Mouse (Mus musculus) macrophage (primary cell): ENCODE data around the gene Gabarap. TPM values are rescaled to one million over a fixed set of nuclear protein-coding genes. Genes with fewer than 3 reads are reported as not detected.

Experiments
- H3K27ac ChIP-seq: fragments of 350-480 bp; formaldehyde crosslinking; 2 replicates; pipeline ENCODE4 v1.9.0; 2021
- H3K36me3 ChIP-seq: fragments of 350-480 bp; formaldehyde crosslinking; 2 replicates; pipeline ENCODE4 v1.9.0; 2021; ENCODE audit errors: inconsistent target
- H3K4me3 ChIP-seq: fragments of 350-480 bp; formaldehyde crosslinking; 2 replicates; pipeline ENCODE4 v1.9.0; 2021; ENCODE audit errors: inconsistent target
- H3K79me2 ChIP-seq: fragments of 350-480 bp; formaldehyde crosslinking; 2 replicates; pipeline ENCODE4 v1.9.0; 2021; ENCODE audit errors: inconsistent target
- WGBS: methylation state at CpG from one replicate; pipeline ENCODE4 v1.1.7; 2026; ENCODE audit warnings: inconsistent platforms; ENCODE audit not compliant: missing documents; 5-methylcytosine and 5-hydroxymethylcytosine counted together
- polyA plus RNA-seq: library from polyadenylated mRNA; stranded (reverse); fragments of 250-400 nt; gene quantifications from 3 replicates; pipeline ENCODE4 v1.2.4, GENCODE M21; 2018; ENCODE audit warnings: inconsistent platforms

Gabarap gene
- polyA plus RNA-seq, 1 experiment from 2014 or later = 1,264 TPM

GRCm38 (mm10) chr11:69961841-69962240 is 29.1 kb upstream of the Gabarap start:
- no peaks in the 10 kb centered on the region for H3K36me3 ChIP-seq
- no peak overlapping the region for H3K27ac ChIP-seq
- 4% methylated on average over 5 of the region's 5 CpGs for WGBS
- H3K79me2 ChIP-seq = no peaks in the 10 kb centered on the region
- H3K4me3 ChIP-seq = no peak overlapping the region

- H3K4me3 ChIP-seq = no peak within 1 kb of the TSS
- 42% methylated on average over 24 of the region's 24 CpGs for WGBS
- H3K27ac ChIP-seq = no peak within 1 kb of the TSS
- no peaks in the 10 kb centered on the region for H3K79me2 ChIP-seq
- peaks cover 15% of the 10 kb centered on the region; the same call in 1 of the 2 replicates for H3K36me3 ChIP-seq
Measured at GRCm38 (mm10) chr11:69964650-69965270, 26.2 kb upstream of the Gabarap start, which contains the start of gene Cldn7. TSS of gene Cldn7 (plus strand) at chr11:69964779.

GRCm38 (mm10) chr11:69965271-69966005 is 25.5 kb upstream of the Gabarap start:
- H3K4me3 ChIP-seq = no peak overlapping the region
- H3K79me2 ChIP-seq = no peaks in the 10 kb centered on the region
- no peak overlapping the region for H3K27ac ChIP-seq
- H3K36me3 ChIP-seq = peaks cover 19% of the 10 kb centered on the region; the same call in 1 of the 2 replicates
- 9% methylated on average over 48 of the region's 49 CpGs for WGBS

GRCm38 (mm10) chr11:69966006-69966859 is 24.7 kb upstream of the Gabarap start:
- no peak overlapping the region for H3K4me3 ChIP-seq
- peaks cover 21% of the 10 kb centered on the region; the same call in 1 of the 2 replicates for H3K36me3 ChIP-seq
- no peaks in the 10 kb centered on the region for H3K79me2 ChIP-seq
- no peak overlapping the region for H3K27ac ChIP-seq
- WGBS = 6% methylated on average over 54 of the region's 59 CpGs

- no peak overlapping the region for H3K27ac ChIP-seq
- H3K79me2 ChIP-seq = no peaks in the 10 kb centered on the region
- peaks cover 23% of the 10 kb centered on the region; the same call in 1 of the 2 replicates for H3K36me3 ChIP-seq
- WGBS = 43% methylated on average over 14 of the region's 17 CpGs
- no peak overlapping the region for H3K4me3 ChIP-seq
Measured at GRCm38 (mm10) chr11:69966860-69967517, 24.0 kb upstream of the Gabarap start.

- WGBS = 82% methylated on average over 4 of the region's 4 CpGs
- Histone ChIP-seq H3K79me2 (no peaks in the 10 kb centered on the region), H3K36me3 (peaks cover 34% of the 10 kb centered on the region; the same call in 1 of the 2 replicates)
Measured at GRCm38 (mm10) chr11:69968793-69969192, 22.1 kb upstream of the Gabarap start.

GRCm38 (mm10) chr11:69970222-69970621 is 20.7 kb upstream of the Gabarap start:
- peaks cover 45% of the 10 kb centered on the region for H3K36me3 ChIP-seq
- H3K79me2 ChIP-seq = no peaks in the 10 kb centered on the region
- no peak overlapping the region for H3K27ac ChIP-seq
- WGBS = 80% methylated on average over 6 of the region's 6 CpGs
- no peak overlapping the region for H3K4me3 ChIP-seq

More at GRCm38 (mm10) chr11:69968793-69969192, 22.1 kb upstream of the Gabarap start:
- Histone ChIP-seq H3K4me3 (no peak overlapping the region), H3K27ac (no peak overlapping the region)

- peaks cover 45% of the 10 kb centered on the region for H3K36me3 ChIP-seq
- no peaks in the 10 kb centered on the region for H3K79me2 ChIP-seq
- H3K4me3 ChIP-seq = no peak overlapping the region
- no peak overlapping the region for H3K27ac ChIP-seq
- WGBS = 70% methylated on average over 2 of the region's 3 CpGs
Measured at GRCm38 (mm10) chr11:69970775-69971174, 20.2 kb upstream of the Gabarap start.

GRCm38 (mm10) chr11:69974907-69975306 is 16.0 kb upstream of the Gabarap start:
- no peak overlapping the region for H3K27ac ChIP-seq
- peaks cover 19% of the 10 kb centered on the region for H3K79me2 ChIP-seq
- WGBS = 95% methylated on average over 2 of the region's 2 CpGs
- H3K36me3 ChIP-seq = peaks cover 47% of the 10 kb centered on the region
- H3K4me3 ChIP-seq = no peak overlapping the region

GRCm38 (mm10) chr11:69976271-69976670 is 14.7 kb upstream of the Gabarap start:
- Histone ChIP-seq H3K4me3 (no peak overlapping the region), H3K36me3 (peaks cover 41% of the 10 kb centered on the region), H3K27ac (no peak overlapping the region), H3K79me2 (peaks cover 22% of the 10 kb centered on the region)
- WGBS = 90% methylated on average over 4 of the region's 4 CpGs

- 3% methylated on average over 16 of the region's 16 CpGs for WGBS
- Histone ChIP-seq H3K27ac (peak overlapping the region; percentile 70), H3K4me3 (peak overlapping the region; percentile 97), H3K79me2 (peaks cover 58% of the 10 kb centered on the region), H3K36me3 (peaks cover 28% of the 10 kb centered on the region)
Measured at GRCm38 (mm10) chr11:69979827-69980195, 11.1 kb upstream of the Gabarap start.

GRCm38 (mm10) chr11:69980196-69981140 is 10.5 kb upstream of the Gabarap start:
- 1% methylated on average over 37 of the region's 60 CpGs for WGBS
- H3K27ac ChIP-seq = peak overlapping the region; percentile 70
- peaks cover 31% of the 10 kb centered on the region for H3K36me3 ChIP-seq
- H3K79me2 ChIP-seq = peaks cover 64% of the 10 kb centered on the region
- peak overlapping the region; percentile 97 for H3K4me3 ChIP-seq

- 0% methylated on average over 41 of the region's 43 CpGs for WGBS
- peak within 1 kb of the TSS; percentile 97 for H3K4me3 ChIP-seq
- peaks cover 31% of the 10 kb centered on the region for H3K36me3 ChIP-seq
- peak within 1 kb of the TSS; percentile 70 for H3K27ac ChIP-seq
- peaks cover 68% of the 10 kb centered on the region for H3K79me2 ChIP-seq
Measured at GRCm38 (mm10) chr11:69981141-69981762, 9.7 kb upstream of the Gabarap start, which contains the start of gene Ctdnep1. TSS of gene Ctdnep1 (plus strand) at chr11:69981156.
